Mouse (Mus musculus) heart, adult 2 months (tissue): ENCODE data around the gene Vps8. TPM values are rescaled to one million over a fixed set of nuclear protein-coding genes. Genes with fewer than 3 reads are reported as not detected.

Experiments used
- DNase-seq, 2 experiments: peaks; one replicate each; pipeline ENCODE4 v3.0.0; 2021
- H3K27ac ChIP-seq: fragments of 200-600 bp; 2 replicates; pipeline ENCODE4 v1.8.1; 2022
- H3K27me3 ChIP-seq: fragments of 200-500 bp; 2 replicates; pipeline ENCODE4 v1.6.1; 2012; ENCODE audit warnings: mild to moderate bottlenecking, low read length, inconsistent platforms, mixed read lengths; ENCODE audit not compliant: control insufficient read depth, insufficient read depth
- H3K36me3 ChIP-seq: fragments of 200-500 bp; 2 replicates; pipeline ENCODE4 v1.6.1; 2012; ENCODE audit warnings: low read length, inconsistent platforms; ENCODE audit not compliant: control insufficient read depth, insufficient read depth
- H3K4me1 ChIP-seq: fragments of 200-500 bp; 2 replicates; pipeline ENCODE4 v1.6.1; 2011; ENCODE audit warnings: low read length; ENCODE audit not compliant: control insufficient read depth, insufficient read depth
- H3K4me3 ChIP-seq: fragments of 200-600 bp; 2 replicates; pipeline ENCODE4 v1.8.1; 2022
- H3K79me2 ChIP-seq: fragments of 200-500 bp; replicated peaks from 2 replicates; pipeline ENCODE4 v1.6.1; 2012; ENCODE audit warnings: mild to moderate bottlenecking, inconsistent platforms, low read length, moderate library complexity, mixed read lengths; ENCODE audit not compliant: control insufficient read depth, insufficient read depth
- H3K9ac ChIP-seq: fragments of 200-500 bp; 2 replicates; pipeline ENCODE4 v1.6.1; 2012; ENCODE audit warnings: low read depth, mild to moderate bottlenecking, control low read depth, inconsistent platforms, low read length, mixed read lengths
- CTCF ChIP-seq: fragments of 200-600 bp; IDR thresholded peaks from 2 replicates; pipeline ENCODE4 v1.8.1; 2022; ENCODE audit warnings: antibody characterized with exemption, mild to moderate bottlenecking, moderate library complexity
- EP300 ChIP-seq: fragments of 200-500 bp; IDR thresholded peaks from 2 replicates; pipeline ENCODE4 v1.6.1; 2011; ENCODE audit warnings: low read depth, low read length, control low read depth; ENCODE audit not compliant: insufficient read depth
- POLR2A ChIP-seq: fragments of 200-500 bp; IDR thresholded peaks from 2 replicates; pipeline ENCODE4 v1.6.1; 2011; ENCODE audit warnings: mild to moderate bottlenecking, low read depth, low read length, control low read depth; ENCODE audit not compliant: insufficient read depth
- WGBS: fragments of 180-500 bp; shearing (Covaris S2); methylation state at CpG from one replicate; pipeline ENCODE4 v1.1.7; 2018; 5-methylcytosine and 5-hydroxymethylcytosine counted together
- intact Hi-C: fragments of 180-260 bp; cut with DNase I; formaldehyde crosslinking; loops from one replicate; pipeline ENCODE4 v1.15.1; 2025
- polyA plus RNA-seq: library from polyadenylated mRNA; depleted of rRNA; stranded (reverse); fragments of >200 nt; gene quantifications from 2 replicates; pipeline ENCODE4 v1.2.3, GENCODE M21; 2012
- total RNA-seq, 2 experiments: library from RNA; stranded (reverse); gene quantifications; 2 replicates each; pipeline ENCODE4 v1.2.3; 2021

The Vps8 gene
- total and polyA plus RNA-seq, 3 experiments, result 14.0 to 25.5 (median 24.1) TPM

DNA sequence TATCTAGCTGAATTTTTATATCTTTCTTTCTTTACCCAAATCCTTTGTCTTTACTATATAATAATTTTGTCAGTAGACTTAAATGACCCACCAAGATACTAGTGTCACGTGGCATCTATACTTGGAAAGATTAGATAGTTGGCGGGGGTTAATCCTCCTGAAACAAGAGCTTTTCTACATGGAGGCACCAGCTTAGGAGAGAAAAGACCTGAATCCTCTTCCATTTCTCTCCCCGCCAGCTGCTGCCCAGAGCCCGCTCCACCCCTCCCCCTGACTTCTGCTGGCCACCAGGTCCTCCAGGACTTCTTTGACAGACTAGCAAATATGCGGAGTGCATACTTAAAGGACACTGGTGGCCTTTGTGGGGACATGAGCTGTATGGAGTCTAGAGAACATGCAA lies 124.5 kb downstream of the Vps8 start:
- WGBS, result 94% methylated on average over 5 of the region's 5 CpGs
- TF ChIP-seq CTCF (no peak), EP300 (no peak)
- intact Hi-C loops, result no loop called here
- no peaks in the 10 kb centered on the region for H3K27me3 ChIP-seq
- no peak overlapping the region for H3K9ac ChIP-seq
- no peaks in the 10 kb centered on the region for H3K36me3 ChIP-seq
- no peak overlapping the region for H3K4me3 ChIP-seq
- DNase-seq, result no peak
- no peaks in the 10 kb centered on the region for H3K4me1 ChIP-seq
- no peaks in the 10 kb centered on the region for H3K79me2 ChIP-seq
- H3K27ac ChIP-seq, result no peak overlapping the region

DNA sequence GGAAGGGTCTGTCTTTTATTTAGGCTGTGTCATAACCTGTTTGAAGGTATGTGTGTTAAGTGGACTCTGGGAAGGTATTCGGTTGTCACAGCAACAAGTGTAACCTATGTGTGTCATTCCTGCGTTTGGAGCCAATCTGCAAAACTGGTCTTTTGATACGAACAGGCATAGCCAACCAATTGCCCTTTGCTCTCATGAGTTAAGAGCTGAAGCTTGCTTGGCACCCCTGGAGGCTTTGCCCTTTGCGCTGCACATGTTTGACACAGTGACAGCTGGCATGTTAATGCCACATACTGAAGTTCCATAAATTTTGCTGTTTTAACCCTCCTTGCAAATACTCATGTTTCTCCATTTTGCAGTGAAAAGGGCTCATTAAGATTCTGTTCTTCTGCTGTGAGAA lies 126.8 kb downstream of the Vps8 start:
- 78% methylated on average over 4 of the region's 4 CpGs for WGBS
- intact Hi-C loops, result no loop called here
- H3K36me3 ChIP-seq, result no peaks in the 10 kb centered on the region
- no peaks in the 10 kb centered on the region for H3K79me2 ChIP-seq
- DNase-seq, result no peak
- H3K4me3 ChIP-seq, result no peak overlapping the region
- H3K27ac ChIP-seq, result no peak overlapping the region
- no peaks in the 10 kb centered on the region for H3K4me1 ChIP-seq
- H3K9ac ChIP-seq, result no peak overlapping the region
- no peaks in the 10 kb centered on the region for H3K27me3 ChIP-seq
- TF ChIP-seq EP300 (no peak), POLR2A (no peak), CTCF (no peak)

DNA sequence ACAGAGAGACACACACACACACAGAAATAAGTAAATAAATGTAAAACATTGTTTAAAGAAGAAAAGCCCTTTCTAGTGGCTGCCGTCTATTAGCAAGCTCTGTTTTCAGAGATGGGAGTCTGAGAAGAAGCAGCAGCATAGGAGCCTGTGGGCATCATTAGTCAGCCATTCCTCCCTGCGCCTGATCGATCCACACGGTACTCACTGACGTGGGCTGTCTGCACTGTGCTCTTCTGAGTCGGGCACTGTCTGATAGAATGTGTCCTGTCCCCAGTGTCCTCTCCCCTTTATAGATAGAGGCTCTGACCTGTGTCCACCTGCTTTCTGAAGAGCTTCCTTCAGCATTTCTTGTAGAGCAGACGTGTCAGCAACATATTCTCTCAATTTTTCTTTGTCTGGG lies 127.5 kb downstream of the Vps8 start:
- no peaks in the 10 kb centered on the region for H3K27me3 ChIP-seq
- H3K9ac ChIP-seq, result no peak overlapping the region
- H3K27ac ChIP-seq, result no peak overlapping the region
- H3K4me3 ChIP-seq, result no peak overlapping the region
- no peaks in the 10 kb centered on the region for H3K36me3 ChIP-seq
- no peaks in the 10 kb centered on the region for H3K4me1 ChIP-seq
- no peak for DNase-seq
- H3K79me2 ChIP-seq, result no peaks in the 10 kb centered on the region
- 79% methylated on average over 7 of the region's 7 CpGs for WGBS
- intact Hi-C loops, result no loop called here
- TF ChIP-seq POLR2A (no peak), CTCF (no peak), EP300 (no peak)

DNA sequence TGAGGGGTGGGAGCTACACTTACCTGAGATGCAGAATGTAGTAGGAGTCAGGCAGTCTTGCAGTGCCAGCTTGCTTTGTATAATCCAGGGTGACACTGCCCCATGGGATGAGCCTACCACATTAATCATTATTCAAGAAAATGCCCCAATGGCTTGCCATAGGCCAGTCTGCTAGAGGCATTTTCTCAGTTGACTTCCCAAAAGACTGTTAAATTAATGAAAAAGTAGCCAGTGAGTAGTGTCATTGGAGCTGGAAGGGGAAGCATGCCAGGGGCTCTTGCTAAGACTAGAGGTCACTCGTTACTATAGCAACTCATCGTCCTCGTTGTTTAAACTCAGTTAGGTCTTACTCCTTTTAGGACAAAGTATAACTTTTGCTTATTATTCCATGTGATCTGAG lies 130.6 kb downstream of the Vps8 start:
- H3K4me1 ChIP-seq, result no peaks in the 10 kb centered on the region
- no peak for TF ChIP-seq EP300
- no peak for TF ChIP-seq CTCF
- no peak for TF ChIP-seq POLR2A
- H3K9ac ChIP-seq, result no peak overlapping the region
- no peaks in the 10 kb centered on the region for H3K79me2 ChIP-seq
- intact Hi-C loops, result no loop called here
- no peak for DNase-seq
- no peak overlapping the region for H3K27ac ChIP-seq
- no peaks in the 10 kb centered on the region for H3K36me3 ChIP-seq
- no peaks in the 10 kb centered on the region for H3K27me3 ChIP-seq
- no peak overlapping the region for H3K4me3 ChIP-seq
- WGBS, result 88% methylated on average over 3 of the region's 3 CpGs

DNA sequence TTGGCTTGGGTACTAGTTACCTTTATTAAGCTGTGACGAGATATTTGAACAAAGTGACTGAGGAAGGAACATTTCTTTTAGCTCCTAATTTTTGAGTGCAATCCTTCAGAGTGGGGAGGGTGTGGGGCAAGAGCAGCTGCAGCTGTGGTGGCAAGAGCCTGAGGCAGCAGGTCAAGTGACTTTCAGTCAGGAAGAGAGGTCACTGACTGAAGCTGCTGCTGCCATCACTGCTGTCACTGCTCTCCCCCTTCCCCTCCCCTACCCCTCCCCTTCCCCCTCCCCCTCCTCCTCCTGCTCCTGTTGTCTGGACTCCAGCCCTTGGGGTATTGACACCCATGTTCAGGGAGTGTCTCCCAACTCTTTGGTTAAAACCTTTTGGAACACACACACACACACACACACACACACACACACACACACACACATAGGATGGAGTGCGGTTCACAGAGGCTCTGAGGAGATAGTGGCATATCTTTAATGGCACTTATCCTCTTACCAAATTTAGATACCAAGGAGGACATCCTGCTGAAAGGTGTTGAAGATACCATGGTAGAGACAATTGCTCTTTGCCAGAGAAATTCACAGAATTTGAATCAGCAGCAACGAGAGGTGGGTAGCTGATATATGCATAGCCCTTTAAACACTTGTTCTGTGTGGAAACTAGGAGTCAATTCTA lies 139.8 kb downstream of the Vps8 start:
- H3K27me3 ChIP-seq, result no peaks in the 10 kb centered on the region
- no peak for DNase-seq
- H3K36me3 ChIP-seq, result no peaks in the 10 kb centered on the region
- intact Hi-C loops, result no loop called here
- no peak overlapping the region for H3K9ac ChIP-seq
- TF ChIP-seq POLR2A, result no peak
- TF ChIP-seq EP300, result no peak
- no peak for TF ChIP-seq CTCF
- H3K79me2 ChIP-seq, result no peaks in the 10 kb centered on the region
- H3K4me3 ChIP-seq, result no peak overlapping the region
- no peak overlapping the region for H3K27ac ChIP-seq
- WGBS, result 77% methylated on average over 3 of the region's 3 CpGs
- H3K4me1 ChIP-seq, result no peaks in the 10 kb centered on the region

DNA sequence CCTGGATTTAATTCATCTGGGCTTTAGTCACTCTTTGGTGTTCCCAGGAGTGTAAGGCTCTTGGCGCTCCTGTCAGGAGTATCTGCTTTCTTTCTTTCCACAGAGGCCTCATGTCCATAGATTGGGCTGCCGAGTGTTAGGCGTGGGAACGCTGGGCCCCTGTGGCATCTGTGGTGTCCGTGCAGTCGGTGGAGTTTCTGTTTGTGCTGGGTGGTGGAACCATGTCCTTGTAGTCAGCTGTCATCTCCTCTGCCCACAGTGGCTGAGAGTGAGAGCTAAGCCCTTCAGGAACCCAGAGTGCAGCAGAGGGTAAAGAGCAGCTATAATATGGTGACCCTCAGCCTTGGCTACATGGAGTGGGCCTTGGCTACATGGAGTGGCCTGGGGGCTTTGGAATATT lies 140.4 kb downstream of the Vps8 start:
- TF ChIP-seq EP300, result no peak
- no peak for TF ChIP-seq POLR2A
- TF ChIP-seq CTCF, result no peak
- DNase-seq, result no peak
- intact Hi-C loops, result no loop called here

More for the DNA sequence above, 140.4 kb downstream of the Vps8 start:
- no peaks in the 10 kb centered on the region for H3K79me2 ChIP-seq
- H3K4me1 ChIP-seq, result no peaks in the 10 kb centered on the region
- WGBS, result 71% methylated on average over 6 of the region's 6 CpGs
- no peaks in the 10 kb centered on the region for H3K36me3 ChIP-seq
- no peak overlapping the region for H3K27ac ChIP-seq
- H3K27me3 ChIP-seq, result no peaks in the 10 kb centered on the region
- H3K9ac ChIP-seq, result no peak overlapping the region
- no peak overlapping the region for H3K4me3 ChIP-seq
